Mouse (Mus musculus): ENCODE measurements around the gene Nol12. TPM values are rescaled to one million over a fixed set of nuclear protein-coding genes. Genes with fewer than 3 reads are reported as not detected.

The Nol12 gene
- polyA plus RNA-seq, 1 experiment from 2014 or later = 42.3 TPM

DNA sequence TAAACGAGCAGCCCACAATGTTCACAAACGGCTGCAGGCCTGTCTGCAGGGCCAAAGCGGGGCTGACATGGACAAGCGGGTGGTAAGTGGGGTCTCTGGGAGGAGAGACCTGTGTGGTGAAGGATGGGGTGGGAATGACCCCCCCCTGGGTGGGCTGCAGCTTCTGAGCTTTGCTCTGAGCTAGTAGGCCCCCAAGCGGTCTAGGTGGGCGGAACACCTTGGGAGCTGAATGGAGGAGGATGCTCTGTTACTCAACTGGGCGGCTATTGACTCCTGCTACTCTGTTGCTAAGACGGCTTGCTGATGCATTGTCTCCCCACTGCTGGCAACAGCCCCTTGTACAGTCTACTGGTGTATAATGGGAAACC lies 33.3 kb upstream of the Nol12 start:
- Histone ChIP-seq H3K36me3 (peaks cover 17% of the 10 kb centered on the region), H3K27me3 (replicated peaks) (no peaks in the 10 kb centered on the region), H3K9ac (peak overlapping the region; percentile 82), H3K27ac (0 out of 2 replicates have a peak overlapping the region, but pooled peaks have one; percentile 78), H3K4me2 (replicated peaks) (peak overlapping the region; percentile 91), H3K4me3 (replicated peaks) (peak overlapping the region; percentile 66), H3K9me3 (no peaks in the 10 kb centered on the region), H3K4me1 (replicated peaks) (peaks cover 44% of the 10 kb centered on the region)
- ATAC-seq = no peak
- WGBS = 49% methylated on average over 8 of the region's 8 CpGs

- 3% methylated on average over 2 of the region's 2 CpGs for WGBS
- Histone ChIP-seq H3K9me3 (no peaks in the 10 kb centered on the region), H3K9ac (peak overlapping the region; percentile 46), H3K4me2 (replicated peaks) (peak overlapping the region; percentile 38; the same call in 1 of the 2 replicates), H3K4me1 (replicated peaks) (peaks cover 30% of the 10 kb centered on the region), H3K4me3 (replicated peaks) (no peak overlapping the region), H3K36me3 (peaks cover 17% of the 10 kb centered on the region), H3K27me3 (replicated peaks) (no peaks in the 10 kb centered on the region), H3K27ac (no peak overlapping the region)
- ATAC-seq = peak; percentile 29
Observed at GRCm38 (mm10) chr15:78903243-78903642, 31.5 kb upstream of the Nol12 start.

- WGBS = 78% methylated on average over 7 of the region's 7 CpGs
- H3K27ac ChIP-seq = no peak overlapping the region
- H3K4me1 ChIP-seq (replicated peaks) = peaks cover 2% of the 10 kb centered on the region
- no peak overlapping the region for H3K4me2 ChIP-seq (replicated peaks)
- peaks cover 20% of the 10 kb centered on the region for H3K36me3 ChIP-seq
- no peak overlapping the region for H3K9ac ChIP-seq
- ATAC-seq = no peak
- H3K9me3 ChIP-seq = no peaks in the 10 kb centered on the region
- no peaks in the 10 kb centered on the region for H3K27me3 ChIP-seq (replicated peaks)
- H3K4me3 ChIP-seq (replicated peaks) = no peak overlapping the region
Observed at GRCm38 (mm10) chr15:78908399-78908798, 26.3 kb upstream of the Nol12 start.

DNA sequence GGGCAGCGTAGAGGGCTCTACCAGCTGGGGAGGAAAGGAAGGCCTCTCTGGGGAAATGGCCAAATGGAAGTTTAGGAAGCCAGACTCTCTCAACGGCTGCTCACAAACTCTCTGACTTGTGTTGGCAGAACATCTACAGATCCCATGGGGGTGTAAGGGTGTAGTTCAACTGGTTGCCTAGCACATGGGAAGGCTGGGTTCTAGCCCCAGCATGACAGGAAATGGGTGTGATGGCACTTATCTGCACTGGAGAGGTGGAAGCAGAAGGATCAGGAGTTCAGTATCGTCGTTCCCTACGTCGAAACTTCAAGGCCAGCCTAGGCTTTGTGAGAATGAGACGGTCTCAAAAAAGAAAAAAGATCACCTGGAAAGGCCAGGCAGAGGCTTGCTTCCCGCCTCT lies 25.8 kb upstream of the Nol12 start:
- no peaks in the 10 kb centered on the region for H3K9me3 ChIP-seq
- H3K27ac ChIP-seq = no peak overlapping the region
- no peaks in the 10 kb centered on the region for H3K27me3 ChIP-seq (replicated peaks)
- no peak overlapping the region for H3K9ac ChIP-seq
- H3K4me3 ChIP-seq (replicated peaks) = no peak overlapping the region
- H3K36me3 ChIP-seq = peaks cover 16% of the 10 kb centered on the region
- H3K4me2 ChIP-seq (replicated peaks) = no peak overlapping the region
- H3K4me1 ChIP-seq (replicated peaks) = no peaks in the 10 kb centered on the region; the same call in 1 of the 2 replicates
- 86% methylated on average over 8 of the region's 8 CpGs for WGBS
- no peak for ATAC-seq

DNA sequence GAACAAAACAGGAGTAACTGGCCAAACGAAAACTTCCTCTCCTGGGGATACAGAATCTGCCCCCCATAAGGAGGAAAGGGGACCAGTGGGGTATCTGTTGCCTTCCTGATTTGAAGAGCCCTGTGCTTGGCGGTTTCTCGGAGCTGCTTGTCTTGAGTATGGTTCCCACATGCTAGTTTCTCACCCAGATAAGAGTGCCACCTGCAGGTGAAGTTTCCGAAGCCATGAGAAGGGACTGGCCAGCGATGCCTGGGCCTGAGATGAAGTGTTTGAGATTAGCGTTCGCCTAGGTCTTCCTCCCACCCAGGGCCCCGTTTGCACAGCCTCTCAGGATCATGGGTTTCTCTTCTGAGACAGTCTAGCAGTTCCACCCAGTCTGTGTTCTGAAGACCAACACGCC lies 22.7 kb upstream of the Nol12 start:
- 38% methylated on average over 9 of the region's 9 CpGs for WGBS
- Histone ChIP-seq H3K27me3 (replicated peaks) (no peaks in the 10 kb centered on the region), H3K4me1 (replicated peaks) (peaks cover 26% of the 10 kb centered on the region), H3K9ac (no peak overlapping the region), H3K36me3 (peaks cover 7% of the 10 kb centered on the region), H3K4me2 (replicated peaks) (no peak overlapping the region), H3K4me3 (replicated peaks) (no peak overlapping the region), H3K27ac (no peak overlapping the region), H3K9me3 (no peaks in the 10 kb centered on the region)
- no peak for ATAC-seq

- no peaks in the 10 kb centered on the region for H3K9me3 ChIP-seq
- peak within 1 kb of the TSS; percentile 73 for H3K4me3 ChIP-seq (replicated peaks)
- peak; percentile 94 for ATAC-seq
- peak within 1 kb of the TSS; percentile 100 for H3K4me2 ChIP-seq (replicated peaks)
- peaks cover 12% of the 10 kb centered on the region for H3K36me3 ChIP-seq
- WGBS = under 1% methylated on average over 51 of the region's 51 CpGs
- H3K9ac ChIP-seq = peak within 1 kb of the TSS; percentile 69
- H3K27me3 ChIP-seq (replicated peaks) = no peaks in the 10 kb centered on the region
- peaks cover 26% of the 10 kb centered on the region for H3K4me1 ChIP-seq (replicated peaks)
- H3K27ac ChIP-seq = peak within 1 kb of the TSS; percentile 85
Observed at GRCm38 (mm10) chr15:78913632-78914090, 21.1 kb upstream of the Nol12 start, which contains the start of gene Pdxp. Gene Pdxp (plus strand): TSS chr15:78913919.

GRCm38 (mm10) chr15:78914091-78914822 lies 20.5 kb upstream of the Nol12 start:
- WGBS = under 1% methylated on average over 87 of the region's 87 CpGs
- ATAC-seq = peak; percentile 69
- H3K27ac ChIP-seq = peak overlapping the region; percentile 85

GRCm38 (mm10) chr15:78914823-78915659 lies 19.7 kb upstream of the Nol12 start:
- Histone ChIP-seq H3K4me3 (replicated peaks) (peak overlapping the region; percentile 73), H3K36me3 (peaks cover 13% of the 10 kb centered on the region), H3K27me3 (replicated peaks) (no peaks in the 10 kb centered on the region), H3K27ac (no peak overlapping the region), H3K9ac (peak overlapping the region; percentile 69), H3K9me3 (no peaks in the 10 kb centered on the region), H3K4me1 (replicated peaks) (peaks cover 26% of the 10 kb centered on the region), H3K4me2 (replicated peaks) (peak overlapping the region; percentile 100)
- ATAC-seq = no peak
- WGBS = 50% methylated on average over 8 of the region's 8 CpGs

More at GRCm38 (mm10) chr15:78914091-78914822, 20.5 kb upstream of the Nol12 start:
- no peaks in the 10 kb centered on the region for H3K9me3 ChIP-seq
- H3K36me3 ChIP-seq = peaks cover 11% of the 10 kb centered on the region
- peak overlapping the region; percentile 73 for H3K4me3 ChIP-seq (replicated peaks)
- H3K27me3 ChIP-seq (replicated peaks) = no peaks in the 10 kb centered on the region
- peak overlapping the region; percentile 69 for H3K9ac ChIP-seq
- peaks cover 26% of the 10 kb centered on the region for H3K4me1 ChIP-seq (replicated peaks)
- peak overlapping the region; percentile 100 for H3K4me2 ChIP-seq (replicated peaks)

- H3K4me1 ChIP-seq (replicated peaks) = peaks cover 26% of the 10 kb centered on the region
- 0 out of 2 replicates have a peak overlapping the region, but pooled peaks have one; percentile 73 for H3K4me3 ChIP-seq (replicated peaks)
- H3K9me3 ChIP-seq = no peaks in the 10 kb centered on the region
- no peaks in the 10 kb centered on the region for H3K27me3 ChIP-seq (replicated peaks)
- ATAC-seq = peak; percentile 31; the same call in 1 of the 2 replicates
- H3K9ac ChIP-seq = peak overlapping the region; percentile 11; the same call in 1 of the 2 replicates
- 5% methylated on average over 8 of the region's 8 CpGs for WGBS
- H3K36me3 ChIP-seq = peaks cover 13% of the 10 kb centered on the region
- H3K27ac ChIP-seq = no peak overlapping the region
- H3K4me2 ChIP-seq (replicated peaks) = peak overlapping the region; percentile 100
Observed at GRCm38 (mm10) chr15:78915660-78916017, 19.1 kb upstream of the Nol12 start.

DNA sequence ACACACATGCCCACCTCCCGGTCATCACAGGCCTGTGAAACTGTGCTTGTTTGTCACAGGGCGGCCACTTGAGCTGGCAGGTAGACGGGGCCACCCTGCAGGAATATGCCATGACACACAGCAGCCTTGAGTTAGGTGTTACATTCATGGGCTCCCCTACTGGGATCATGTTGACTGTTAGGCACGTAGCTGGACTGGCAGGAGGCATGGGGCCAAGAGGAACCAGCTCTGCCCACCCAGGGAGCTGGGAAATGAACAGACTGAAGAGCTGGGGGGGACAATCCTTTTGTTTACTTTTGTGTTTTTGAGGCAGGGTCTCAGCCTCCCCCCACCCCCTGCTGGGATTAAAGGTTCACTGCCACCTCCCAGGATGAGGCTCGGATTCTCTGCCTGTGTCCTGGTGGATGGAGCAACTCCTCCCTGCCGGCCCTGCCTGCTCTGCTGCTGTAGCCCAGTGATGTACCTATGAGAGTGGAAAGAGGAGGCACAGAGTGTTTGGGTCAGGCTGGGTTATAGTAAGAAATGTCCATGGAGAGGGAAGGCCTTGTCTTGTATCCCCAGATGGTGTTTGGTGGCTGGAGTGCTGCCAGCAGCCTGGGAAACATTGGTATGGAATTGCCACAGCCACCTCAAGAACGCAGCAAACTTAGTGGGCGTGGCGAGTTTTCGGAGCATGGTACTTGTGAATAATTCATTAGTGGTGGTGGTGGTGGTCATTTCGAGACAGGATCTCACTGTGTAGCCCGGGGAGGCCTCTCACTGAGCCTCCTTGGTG lies 18.5 kb upstream of the Nol12 start:
- 0 out of 2 replicates have a peak overlapping the region, but pooled peaks have one; percentile 73 for H3K4me3 ChIP-seq (replicated peaks)
- peak overlapping the region; percentile 100 for H3K4me2 ChIP-seq (replicated peaks)
- H3K9ac ChIP-seq = peak overlapping the region; percentile 11; the same call in 1 of the 2 replicates

GRCm38 (mm10) chr15:78918126-78918525 lies 16.6 kb upstream of the Nol12 start:
- 0 out of 2 replicates have a peak, but pooled peaks cover 10% of the 10 kb centered on the region for H3K36me3 ChIP-seq
- no peak overlapping the region for H3K9ac ChIP-seq
- 91% methylated on average over 23 of the region's 23 CpGs for WGBS
- no peak for ATAC-seq
- H3K4me3 ChIP-seq (replicated peaks) = no peak overlapping the region
- H3K9me3 ChIP-seq = no peaks in the 10 kb centered on the region
- no peak overlapping the region for H3K4me2 ChIP-seq (replicated peaks)
- peaks cover 26% of the 10 kb centered on the region for H3K4me1 ChIP-seq (replicated peaks)
- no peaks in the 10 kb centered on the region for H3K27me3 ChIP-seq (replicated peaks)
- no peak overlapping the region for H3K27ac ChIP-seq

More for the DNA sequence above, 18.5 kb upstream of the Nol12 start:
- Histone ChIP-seq H3K36me3 (peaks cover 13% of the 10 kb centered on the region; the same call in 1 of the 2 replicates), H3K27me3 (replicated peaks) (no peaks in the 10 kb centered on the region), H3K4me1 (replicated peaks) (peaks cover 26% of the 10 kb centered on the region), H3K9me3 (no peaks in the 10 kb centered on the region), H3K27ac (no peak overlapping the region)
- no peak for ATAC-seq
- 68% methylated on average over 12 of the region's 12 CpGs for WGBS
